Mouse (Mus musculus) MEL (cell line): ENCODE measurements around the gene Thada. TPM values are rescaled to one million over a fixed set of nuclear protein-coding genes. Genes with fewer than 3 reads are reported as not detected.

ENCODE experiments used
- DNase-seq: peaks from one replicate; pipeline ENCODE4 v3.0.0; 2011; ENCODE audit warnings: low read depth, low spot score
- H3K27ac ChIP-seq: 2 replicates; pipeline ENCODE4 v1.5.1; 2012; ENCODE audit warnings: low read depth, mild to moderate bottlenecking, control low read depth, low read length, moderate library complexity; ENCODE audit not compliant: control insufficient read depth
- H3K27me3 ChIP-seq, 2 experiments: fragments of 150-350 bp in 1 of 2; sonication (generic) in 1 of 2; 2 replicates each; pipeline ENCODE4 v1.6.1; 2012; ENCODE audit warnings: low read length in 2 of 2, mild to moderate bottlenecking in 2 of 2, improper control_type of control experiment in 1 of 2, moderate library complexity in 1 of 2; ENCODE audit not compliant: insufficient read depth in 2 of 2, control insufficient read depth in 1 of 2
- H3K36me3 ChIP-seq, 2 experiments: 2 replicates each; pipeline ENCODE4 v1.6.1; 2012 to 2014; ENCODE audit warnings: low read length in 2 of 2, improper control_type of control experiment in 1 of 2, inconsistent platforms in 1 of 2, mild to moderate bottlenecking in 1 of 2; ENCODE audit not compliant: insufficient read depth in 2 of 2, control insufficient read depth in 1 of 2
- H3K4me1 ChIP-seq, 2 experiments: fragments of 150-350 bp in 1 of 2; sonication (generic) in 1 of 2; 2 replicates each; pipeline ENCODE4 v1.6.1; 2012; ENCODE audit warnings: low read length in 2 of 2, improper control_type of control experiment in 1 of 2, mild to moderate bottlenecking in 1 of 2; ENCODE audit not compliant: insufficient read depth in 2 of 2, control insufficient read depth in 1 of 2
- H3K4me3 ChIP-seq, 2 experiments: fragments of 150-350 bp in 1 of 2; sonication (generic) in 1 of 2; 2 replicates each; pipeline ENCODE4 v1.5.1; 2012; ENCODE audit warnings: low read depth in 2 of 2, low read length in 2 of 2, mild to moderate bottlenecking in 2 of 2, moderate library complexity in 2 of 2, control low read depth in 1 of 2, improper control_type of control experiment in 1 of 2; ENCODE audit not compliant: control insufficient read depth in 1 of 2, insufficient read depth in 1 of 2
- H3K79me2 ChIP-seq: 2 replicates; pipeline ENCODE4 v1.6.1; 2012; ENCODE audit warnings: mild to moderate bottlenecking, low read length, moderate library complexity; ENCODE audit not compliant: control insufficient read depth, poor library complexity, insufficient read depth
- H3K9ac ChIP-seq: 2 replicates; pipeline ENCODE4 v1.6.1; 2012; ENCODE audit warnings: low read depth, mild to moderate bottlenecking, control low read depth, low read length, moderate library complexity; ENCODE audit not compliant: control insufficient read depth, poor library complexity, severe bottlenecking
- H3K9me3 ChIP-seq: fragments of 150-350 bp; sonication (generic); replicated peaks from 2 replicates; pipeline ENCODE4 v1.6.1; 2012; ENCODE audit warnings: mild to moderate bottlenecking, low read length, improper control_type of control experiment, moderate library complexity; ENCODE audit not compliant: insufficient read depth
- BHLHE40 ChIP-seq: IDR thresholded peaks from 2 replicates; pipeline ENCODE4 v1.6.1; 2012; ENCODE audit warnings: low read depth, mild to moderate bottlenecking, inconsistent platforms, low read length, improper control_type of control experiment, borderline replicate concordance
- CHD1 ChIP-seq: IDR thresholded peaks from 2 replicates; pipeline ENCODE4 v1.6.1; 2012; ENCODE audit warnings: low read depth, mild to moderate bottlenecking, inconsistent platforms, low read length, improper control_type of control experiment
- CHD2 ChIP-seq: IDR thresholded peaks from 2 replicates; pipeline ENCODE4 v1.6.1; 2011; ENCODE audit warnings: low read length, improper control_type of control experiment
- CTCF ChIP-seq, 3 experiments: IDR thresholded peaks in 2 of 3; conservative IDR thresholded peaks in 1 of 3; 2 replicates each; pipeline ENCODE4 v1.5.1; 2011 to 2012; ENCODE audit warnings: low read length in 3 of 3, low read depth in 2 of 3, mild to moderate bottlenecking in 2 of 3, improper control_type of control experiment in 1 of 3, inconsistent platforms in 1 of 3, mixed read lengths in 1 of 3, moderate library complexity in 1 of 3; ENCODE audit not compliant: control insufficient read depth in 1 of 3, insufficient read depth in 1 of 3, poor library complexity in 1 of 3, severe bottlenecking in 1 of 3
- ELF1 ChIP-seq: IDR thresholded peaks from 2 replicates; pipeline ENCODE4 v1.6.1; 2014; ENCODE audit warnings: low read depth, mild to moderate bottlenecking, inconsistent platforms, low read length, improper control_type of control experiment, moderate library complexity
- EP300 ChIP-seq, 2 experiments: IDR thresholded peaks; 2 replicates each; pipeline ENCODE4 v1.6.1; 2011; ENCODE audit warnings: improper control_type of control experiment in 2 of 2, low read length in 2 of 2, low read depth in 1 of 2, mild to moderate bottlenecking in 1 of 2
- ETS1 ChIP-seq: IDR thresholded peaks from 2 replicates; pipeline ENCODE4 v1.6.1; 2012; ENCODE audit warnings: low read depth, mild to moderate bottlenecking, inconsistent platforms, low read length, improper control_type of control experiment, moderate library complexity
- GATA1 ChIP-seq: IDR thresholded peaks from 2 replicates; pipeline ENCODE4 v1.6.1; 2011; ENCODE audit warnings: low read depth, low read length, improper control_type of control experiment
- HCFC1 ChIP-seq: IDR thresholded peaks from 2 replicates; pipeline ENCODE4 v1.6.1; 2012; ENCODE audit warnings: low read depth, mild to moderate bottlenecking, inconsistent platforms, low read length, improper control_type of control experiment, moderate library complexity
- JUND ChIP-seq: IDR thresholded peaks from 2 replicates; pipeline ENCODE4 v1.6.1; 2011; ENCODE audit warnings: low read depth, mild to moderate bottlenecking, improper control_type of control experiment, low read length
- MAFK ChIP-seq: IDR thresholded peaks from 2 replicates; pipeline ENCODE4 v1.6.1; 2011; ENCODE audit warnings: low read depth, mild to moderate bottlenecking, low read length, improper control_type of control experiment, borderline replicate concordance
- MAX ChIP-seq: IDR thresholded peaks from 2 replicates; pipeline ENCODE4 v1.6.1; 2011; ENCODE audit warnings: low read length, improper control_type of control experiment
- MAZ ChIP-seq: IDR thresholded peaks from 2 replicates; pipeline ENCODE4 v1.6.1; 2012; ENCODE audit warnings: low read depth, mild to moderate bottlenecking, inconsistent platforms, low read length, improper control_type of control experiment
- MEF2A ChIP-seq: IDR thresholded peaks from 2 replicates; pipeline ENCODE4 v1.6.1; 2014; ENCODE audit warnings: low read depth, mild to moderate bottlenecking, inconsistent platforms, low read length, improper control_type of control experiment; ENCODE audit not compliant: poor library complexity, insufficient replicate concordance, severe bottlenecking; ENCODE audit errors: extremely low read depth
- MYB ChIP-seq: IDR thresholded peaks from 2 replicates; pipeline ENCODE4 v1.6.1; 2011; ENCODE audit warnings: mild to moderate bottlenecking, low read depth, low read length, improper control_type of control experiment
- NELFE ChIP-seq: IDR thresholded peaks from 2 replicates; pipeline ENCODE4 v1.6.1; 2011; ENCODE audit warnings: low read depth, low read length, improper control_type of control experiment
- POLR2A ChIP-seq, 2 experiments: IDR thresholded peaks; 2 replicates each; pipeline ENCODE4 v1.6.1; 2011 to 2012; ENCODE audit warnings: low read length in 2 of 2, mild to moderate bottlenecking in 2 of 2, control low read depth in 1 of 2, improper control_type of control experiment in 1 of 2, low read depth in 1 of 2, moderate library complexity in 1 of 2; ENCODE audit not compliant: control insufficient read depth in 1 of 2, insufficient read depth in 1 of 2, poor library complexity in 1 of 2
- POLR2AphosphoS2 ChIP-seq: IDR thresholded peaks from 2 replicates; pipeline ENCODE4 v1.6.1; 2011; ENCODE audit warnings: low read length, improper control_type of control experiment
- RAD21 ChIP-seq: IDR thresholded peaks from 2 replicates; pipeline ENCODE4 v1.6.1; 2011; ENCODE audit warnings: mild to moderate bottlenecking, low read depth, low read length, improper control_type of control experiment
- RCOR1 ChIP-seq: IDR thresholded peaks from 2 replicates; pipeline ENCODE4 v1.6.1; 2012; ENCODE audit warnings: low read depth, mild to moderate bottlenecking, inconsistent platforms, low read length, improper control_type of control experiment
- SIN3A ChIP-seq: IDR thresholded peaks from 2 replicates; pipeline ENCODE4 v1.6.1; 2012; ENCODE audit warnings: low read length, improper control_type of control experiment, inconsistent platforms
- TBP ChIP-seq: IDR thresholded peaks from 2 replicates; pipeline ENCODE4 v1.8.0; 2011; ENCODE audit warnings: low read depth, low read length, improper control_type of control experiment
- TCF12 ChIP-seq: IDR thresholded peaks from 2 replicates; pipeline ENCODE4 v1.6.1; 2014; ENCODE audit warnings: low read depth, mild to moderate bottlenecking, inconsistent platforms, low read length, improper control_type of control experiment, moderate library complexity
- USF1 ChIP-seq: IDR thresholded peaks from 2 replicates; pipeline ENCODE4 v1.6.1; 2014; ENCODE audit warnings: low read depth, mild to moderate bottlenecking, inconsistent platforms, low read length, improper control_type of control experiment, moderate library complexity
- USF2 ChIP-seq, 2 experiments: IDR thresholded peaks; 2 replicates each; pipeline ENCODE4 v1.6.1; 2011 to 2012; ENCODE audit warnings: improper control_type of control experiment in 2 of 2, low read length in 2 of 2, borderline replicate concordance in 1 of 2, inconsistent platforms in 1 of 2, low read depth in 1 of 2, mild to moderate bottlenecking in 1 of 2; ENCODE audit not compliant: insufficient read depth in 1 of 2
- ZKSCAN1 ChIP-seq: IDR thresholded peaks from 2 replicates; pipeline ENCODE4 v1.6.1; 2012; ENCODE audit warnings: low read depth, mild to moderate bottlenecking, inconsistent platforms, low read length, improper control_type of control experiment, moderate library complexity
- ZMIZ1 ChIP-seq: IDR thresholded peaks from 2 replicates; pipeline ENCODE4 v1.6.1; 2012; ENCODE audit warnings: low read depth, mild to moderate bottlenecking, inconsistent platforms, low read length, improper control_type of control experiment, moderate library complexity
- ZNF384 ChIP-seq: IDR thresholded peaks from 2 replicates; pipeline ENCODE4 v1.6.1; 2012; ENCODE audit warnings: low read depth, mild to moderate bottlenecking, inconsistent platforms, low read length, improper control_type of control experiment
- polyA plus RNA-seq, 2 experiments: library from polyadenylated mRNA; stranded (reverse) in 1 of 2; unstranded in 1 of 2; fragments of >175 nt in 1 of 2; fragments of >200 nt in 1 of 2; gene quantifications; 2 replicates each; pipeline versions ENCODE4 v1.2.1 to v1.2.4; 2012; ENCODE audit warnings: low replicate concordance in 2 of 2, low read depth in 1 of 2; ENCODE audit not compliant: insufficient read length in 2 of 2, insufficient read depth in 1 of 2, missing spikeins in 1 of 2
- total RNA-seq: library from RNA; depleted of rRNA; stranded (reverse); fragments of 300-350 nt; gene quantifications from 2 replicates; pipeline ENCODE4 v1.2.3, GENCODE M21; 2012

Gene Thada
- total and polyA plus RNA-seq, 3 experiments: 19.8 to 20.6 TPM; not detected in 1

- no peaks in the 10 kb centered on the region for H3K9me3 ChIP-seq
- no peaks in the 10 kb centered on the region for H3K79me2 ChIP-seq
- no peak overlapping the region for H3K9ac ChIP-seq
- peaks cover 15 to 25% of the 10 kb centered on the region in 2 experiments for H3K4me1 ChIP-seq
- H3K27me3 ChIP-seq: no peaks in the 10 kb centered on the region
- DNase-seq: no peak
- TF ChIP-seq ETS1 (no peak), GATA1 (no peak), HCFC1 (no peak), USF1 (no peak), TBP (no peak), SIN3A (no peak), CTCF (IDR thresholded peaks at IDR 0.05 in 2 of 3, conservative IDR thresholded peaks at IDR 0.05 in 1 of 3; ENCODE audit: control insufficient read depth in 1 of 3, insufficient read depth in 1 of 3, low read depth in 2 of 3, low read length in 3 of 3, poor library complexity in 1 of 3, severe bottlenecking in 1 of 3) (no peak), ZNF384 (no peak), MAZ (no peak), CHD1 (no peak), ZKSCAN1 (no peak), ZMIZ1 (no peak), POLR2A (IDR thresholded peaks at IDR 0.05; ENCODE audit: control insufficient read depth in 1 of 2, insufficient read depth in 1 of 2, low read depth in 1 of 2, low read length in 2 of 2, poor library complexity in 1 of 2) (no peak), MEF2A (no peak), EP300 (IDR thresholded peaks at IDR 0.05; ENCODE audit: low read depth in 1 of 2, low read length in 2 of 2) (no peak), JUND (no peak), MAX (no peak)
- H3K27ac ChIP-seq: no peak overlapping the region
- H3K36me3 ChIP-seq: peaks cover 0 to 17% of the 10 kb centered on the region in 2 experiments; a peak in 2 of 4 replicates
- no peak overlapping the region for H3K4me3 ChIP-seq
These were observed 301.9 kb downstream of the Thada start for GRCm38 (mm10) chr17:84164146-84164545.

DNA sequence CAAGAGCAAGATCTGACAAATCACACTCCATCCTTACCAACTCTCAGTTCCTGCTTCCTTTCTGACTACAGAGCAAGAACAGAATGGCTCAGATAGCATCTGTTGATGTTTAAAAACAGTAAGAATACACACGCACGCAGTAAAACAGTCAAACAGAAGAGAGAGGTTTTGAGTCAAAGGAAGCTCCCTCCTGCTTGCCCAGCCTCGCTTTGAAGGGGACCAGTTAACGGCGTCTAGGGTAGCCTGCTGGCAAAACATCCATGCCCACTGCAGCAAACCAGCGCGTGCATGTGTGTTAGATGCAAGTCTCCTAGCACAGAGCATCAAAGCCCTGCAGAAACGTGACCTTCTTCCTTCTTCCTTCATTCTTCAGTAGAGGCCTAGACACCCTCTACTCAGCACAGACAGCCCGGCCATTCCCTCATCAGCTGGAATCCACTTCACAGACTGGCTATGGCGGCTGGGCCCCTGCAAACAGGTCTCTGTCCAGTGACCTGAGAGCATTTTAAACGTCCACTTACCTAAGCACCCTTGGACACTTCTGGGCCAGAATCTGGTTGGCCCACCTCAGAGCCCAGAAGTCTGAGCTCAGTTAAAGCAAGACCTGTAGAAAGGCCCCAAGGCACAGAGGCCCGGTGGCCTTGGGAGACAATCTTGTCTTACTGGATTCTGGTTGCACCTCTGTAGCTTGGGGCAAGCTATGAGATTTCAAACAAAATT lies 302.8 kb downstream of the Thada start:
- Histone ChIP-seq H3K27ac (no peak overlapping the region), H3K79me2 (no peaks in the 10 kb centered on the region), H3K36me3 (peaks cover 0 to 17% of the 10 kb centered on the region in 2 experiments; a peak in 2 of 4 replicates), H3K9ac (no peak overlapping the region), H3K4me1 (peaks cover 15 to 25% of the 10 kb centered on the region in 2 experiments), H3K9me3 (no peaks in the 10 kb centered on the region), H3K4me3 (no peak overlapping the region), H3K27me3 (no peaks in the 10 kb centered on the region)
- no peak for DNase-seq
- TF ChIP-seq CTCF (IDR thresholded peaks at IDR 0.05 in 2 of 3, conservative IDR thresholded peaks at IDR 0.05 in 1 of 3; ENCODE audit: control insufficient read depth in 1 of 3, insufficient read depth in 1 of 3, low read depth in 2 of 3, low read length in 3 of 3, poor library complexity in 1 of 3, severe bottlenecking in 1 of 3) (no peak), GATA1 (no peak), POLR2AphosphoS2 (no peak), POLR2A (IDR thresholded peaks at IDR 0.05; ENCODE audit: control insufficient read depth in 1 of 2, insufficient read depth in 1 of 2, low read depth in 1 of 2, low read length in 2 of 2, poor library complexity in 1 of 2) (no peak), ELF1 (no peak), ZMIZ1 (no peak), RAD21 (no peak), BHLHE40 (no peak), TBP (no peak), MAZ (no peak), MYB (no peak), RCOR1 (no peak), HCFC1 (no peak), USF2 (IDR thresholded peaks at IDR 0.05; ENCODE audit: borderline replicate concordance in 1 of 2, insufficient read depth in 1 of 2, low read depth in 1 of 2, low read length in 2 of 2) (no peak), NELFE (no peak), TCF12 (no peak), CHD2 (no peak), MAFK (no peak)
